Mouse (Mus musculus) lung, postnatal 0 days (tissue): Measurements from ENCODE around the gene Rgs6.

ENCODE experiments used
- CTCF ChIP-seq: IDR thresholded peaks from 2 replicates; pipeline ENCODE4 v1.5.1; 2016; ENCODE audit warnings: antibody characterized with exemption, mild to moderate bottlenecking
- EP300 ChIP-seq: IDR thresholded peaks from 2 replicates; pipeline ENCODE4 v1.6.1; 2016; ENCODE audit warnings: antibody characterized with exemption, mild to moderate bottlenecking, control low read depth

DNA sequence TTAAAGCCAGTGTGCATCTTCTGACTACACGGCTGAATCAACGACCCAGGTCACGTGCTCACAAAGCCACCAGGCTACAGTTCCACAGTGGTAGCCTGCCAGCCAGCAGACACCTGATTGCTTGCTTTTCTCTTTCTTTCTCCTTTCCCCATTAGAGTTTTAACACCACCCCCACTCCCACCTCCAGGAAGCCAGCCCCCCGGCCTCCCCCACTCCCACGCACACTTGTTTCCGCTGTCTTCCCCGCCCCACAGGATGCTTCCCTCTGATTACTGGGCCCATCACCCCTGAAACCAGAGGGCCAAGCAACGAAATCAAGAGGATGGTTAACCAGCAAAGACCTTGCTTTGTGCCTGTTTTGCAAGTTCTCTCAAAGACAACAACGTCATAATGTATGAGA, 373.0 kb downstream of the Rgs6 start:
- TF ChIP-seq CTCF (no peak), EP300 (no peak)
